Mouse (Mus musculus) neural tube, embryonic 14.5 days (tissue): ENCODE results near the gene Cyp8b1. TPM values are rescaled to one million over a fixed set of nuclear protein-coding genes. Genes with fewer than 3 reads are reported as not detected.
A peak's percentile ranks its signal among the peaks of the same experiment; 100 is the strongest.

Experiments used
- ATAC-seq: fragments of 200-750 bp; cut with Nextera tagmentation; 2 replicates; pipeline ENCODE4 v1.8.0; 2017; ENCODE audit warnings: low read depth, mild to moderate bottlenecking, moderate TSS enrichment, moderate library complexity
- H3K27ac ChIP-seq: fragments of 300-500 bp; sonication (generic); 2 replicates; pipeline ENCODE4 v1.5.1; 2014; ENCODE audit warnings: low read depth, mild to moderate bottlenecking, control low read depth, low read length, moderate library complexity, mixed read lengths
- H3K27me3 ChIP-seq: fragments of 300-500 bp; sonication (generic); 2 replicates; pipeline ENCODE4 v1.6.1; 2014; ENCODE audit warnings: low read length; ENCODE audit not compliant: control insufficient read depth, insufficient read depth
- H3K36me3 ChIP-seq: fragments of 300-500 bp; sonication (generic); 2 replicates; pipeline ENCODE4 v1.6.1; 2014; ENCODE audit warnings: low read length, mixed read lengths; ENCODE audit not compliant: control insufficient read depth, insufficient read depth
- H3K4me1 ChIP-seq: fragments of 300-500 bp; sonication (generic); 2 replicates; pipeline ENCODE4 v1.6.1; 2014; ENCODE audit warnings: low read length; ENCODE audit not compliant: control insufficient read depth, insufficient read depth
- H3K4me2 ChIP-seq: fragments of 300-500 bp; sonication (generic); 2 replicates; pipeline ENCODE4 v1.6.1; 2014; ENCODE audit warnings: mild to moderate bottlenecking, low read depth, low read length, control low read depth
- H3K4me3 ChIP-seq: fragments of 300-500 bp; sonication (generic); 2 replicates; pipeline ENCODE4 v1.5.1; 2014; ENCODE audit warnings: low read depth, low read length, control low read depth, mixed read lengths
- H3K9ac ChIP-seq: fragments of 300-500 bp; sonication (generic); replicated peaks from 2 replicates; pipeline ENCODE4 v1.6.1; 2014; ENCODE audit warnings: low read depth, mild to moderate bottlenecking, control low read depth, low read length, mixed read lengths
- H3K9me3 ChIP-seq: fragments of 300-500 bp; sonication (generic); 2 replicates; pipeline ENCODE4 v1.6.1; 2016; ENCODE audit warnings: low read length; ENCODE audit not compliant: control insufficient read depth
- WGBS: fragments of 180-500 bp; shearing (Covaris S2); extraction: QIAGEN DNeasy Blood & Tissue Kit; methylation state at CpG from one replicate; pipeline ENCODE4 v1.1.7; 2014; 5-methylcytosine and 5-hydroxymethylcytosine counted together
- polyA plus RNA-seq: library from polyadenylated mRNA; unstranded; fragments of >200 nt; fragmentation: Nextera tagmentation; extraction: Ambion mirVana; gene quantifications from 2 replicates; pipeline ENCODE4 v1.2.1, GENCODE M21; 2014

Cyp8b1 gene
- polyA plus RNA-seq, 1 experiment from 2014 or later = not detected

- Histone ChIP-seq H3K9me3 (no peaks in the 10 kb centered on the region), H3K27ac (no peak overlapping the region), H3K4me3 (no peak overlapping the region), H3K9ac (no peak overlapping the region), H3K4me2 (no peak overlapping the region), H3K36me3 (no peaks in the 10 kb centered on the region), H3K4me1 (no peaks in the 10 kb centered on the region), H3K27me3 (no peaks in the 10 kb centered on the region)
- WGBS = 89% methylated on average over 3 of the region's 3 CpGs
- ATAC-seq = no peak
Measured at GRCm38 (mm10) chr9:121943005-121943404, 26.9 kb upstream of the Cyp8b1 start.

GRCm38 (mm10) chr9:121937944-121938355 is 21.8 kb upstream of the Cyp8b1 start:
- WGBS = 63% methylated on average over 21 of the region's 21 CpGs
- no peaks in the 10 kb centered on the region for H3K27me3 ChIP-seq
- peak overlapping the region; percentile 33 for H3K4me3 ChIP-seq
- ATAC-seq = peak; percentile 71; the same call in 1 of the 2 replicates
- H3K36me3 ChIP-seq = no peaks in the 10 kb centered on the region
- no peaks in the 10 kb centered on the region for H3K4me1 ChIP-seq
- peak overlapping the region; percentile 55; the same call in 1 of the 2 replicates for H3K27ac ChIP-seq
- H3K4me2 ChIP-seq = peak overlapping the region; percentile 43
- peak overlapping the region; percentile 39 for H3K9ac ChIP-seq
- no peaks in the 10 kb centered on the region for H3K9me3 ChIP-seq

GRCm38 (mm10) chr9:121937451-121937864 is 21.4 kb upstream of the Cyp8b1 start:
- peak; percentile 49; the same call in 1 of the 2 replicates for ATAC-seq
- peak overlapping the region; percentile 55; the same call in 1 of the 2 replicates for H3K27ac ChIP-seq
- peak overlapping the region; percentile 33 for H3K4me3 ChIP-seq
- no peaks in the 10 kb centered on the region for H3K9me3 ChIP-seq
- WGBS = 74% methylated on average over 6 of the region's 6 CpGs
- H3K4me1 ChIP-seq = no peaks in the 10 kb centered on the region
- no peak overlapping the region; the same call in 1 of the 2 replicates for H3K9ac ChIP-seq
- no peaks in the 10 kb centered on the region for H3K36me3 ChIP-seq
- H3K4me2 ChIP-seq = peak overlapping the region; percentile 43
- H3K27me3 ChIP-seq = no peaks in the 10 kb centered on the region

- Histone ChIP-seq H3K36me3 (no peaks in the 10 kb centered on the region), H3K9me3 (no peaks in the 10 kb centered on the region), H3K9ac (no peak overlapping the region), H3K4me2 (no peak overlapping the region), H3K4me3 (peak overlapping the region; percentile 33), H3K27ac (no peak overlapping the region), H3K27me3 (no peaks in the 10 kb centered on the region), H3K4me1 (no peaks in the 10 kb centered on the region)
- peak; percentile 58; the same call in 1 of the 2 replicates for ATAC-seq
- 85% methylated on average over 1 of the region's 1 CpGs for WGBS
Measured at GRCm38 (mm10) chr9:121936952-121937351, 20.8 kb upstream of the Cyp8b1 start.

GRCm38 (mm10) chr9:121934856-121935255 is 18.8 kb upstream of the Cyp8b1 start:
- no peak overlapping the region for H3K27ac ChIP-seq
- ATAC-seq = no peak
- H3K9ac ChIP-seq = no peak overlapping the region
- no peaks in the 10 kb centered on the region for H3K36me3 ChIP-seq
- no peak overlapping the region for H3K4me3 ChIP-seq
- WGBS = 84% methylated on average over 4 of the region's 4 CpGs
- H3K4me2 ChIP-seq = no peak overlapping the region
- no peaks in the 10 kb centered on the region for H3K27me3 ChIP-seq
- H3K9me3 ChIP-seq = no peaks in the 10 kb centered on the region
- no peaks in the 10 kb centered on the region for H3K4me1 ChIP-seq

- 29% methylated on average over 2 of the region's 2 CpGs for WGBS
- Histone ChIP-seq H3K4me3 (no peak overlapping the region), H3K9ac (no peak overlapping the region), H3K4me2 (no peak overlapping the region), H3K4me1 (no peaks in the 10 kb centered on the region), H3K27me3 (no peaks in the 10 kb centered on the region), H3K9me3 (no peaks in the 10 kb centered on the region), H3K27ac (no peak overlapping the region), H3K36me3 (no peaks in the 10 kb centered on the region)
- no peak for ATAC-seq
Measured at GRCm38 (mm10) chr9:121928498-121928897, 12.4 kb upstream of the Cyp8b1 start.

GRCm38 (mm10) chr9:121927721-121928120 is 11.6 kb upstream of the Cyp8b1 start:
- Histone ChIP-seq H3K4me1 (no peaks in the 10 kb centered on the region), H3K9me3 (no peaks in the 10 kb centered on the region), H3K27ac (no peak overlapping the region), H3K9ac (no peak overlapping the region), H3K4me3 (no peak overlapping the region), H3K4me2 (no peak overlapping the region), H3K27me3 (no peaks in the 10 kb centered on the region), H3K36me3 (no peaks in the 10 kb centered on the region)
- WGBS = 85% methylated on average over 7 of the region's 7 CpGs
- ATAC-seq = no peak

- Histone ChIP-seq H3K9ac (no peak overlapping the region), H3K4me1 (no peaks in the 10 kb centered on the region), H3K4me3 (no peak overlapping the region), H3K9me3 (no peaks in the 10 kb centered on the region), H3K36me3 (no peaks in the 10 kb centered on the region), H3K27ac (no peak overlapping the region), H3K27me3 (no peaks in the 10 kb centered on the region), H3K4me2 (no peak overlapping the region)
- WGBS = 73% methylated on average over 11 of the region's 11 CpGs
- no peak for ATAC-seq
Measured at GRCm38 (mm10) chr9:121926634-121927405, 10.7 kb upstream of the Cyp8b1 start.

- ATAC-seq = no peak
- H3K36me3 ChIP-seq = no peaks in the 10 kb centered on the region
- no peaks in the 10 kb centered on the region for H3K4me1 ChIP-seq
- no peak overlapping the region for H3K27ac ChIP-seq
- H3K4me3 ChIP-seq = no peak overlapping the region
- no peaks in the 10 kb centered on the region for H3K9me3 ChIP-seq
- WGBS = 67% methylated on average over 8 of the region's 8 CpGs
- H3K4me2 ChIP-seq = no peak overlapping the region
- no peaks in the 10 kb centered on the region for H3K27me3 ChIP-seq
- H3K9ac ChIP-seq = no peak overlapping the region
Measured at GRCm38 (mm10) chr9:121925959-121926358, 9.9 kb upstream of the Cyp8b1 start.
